Mouse (Mus musculus): ENCODE results near the gene Pcsk2. TPM values are rescaled to one million over a fixed set of nuclear protein-coding genes. Genes with fewer than 3 reads are reported as not detected.

Pcsk2 gene
- polyA plus RNA-seq, 1 experiment from 2014 or later: 0.09 TPM

DNA sequence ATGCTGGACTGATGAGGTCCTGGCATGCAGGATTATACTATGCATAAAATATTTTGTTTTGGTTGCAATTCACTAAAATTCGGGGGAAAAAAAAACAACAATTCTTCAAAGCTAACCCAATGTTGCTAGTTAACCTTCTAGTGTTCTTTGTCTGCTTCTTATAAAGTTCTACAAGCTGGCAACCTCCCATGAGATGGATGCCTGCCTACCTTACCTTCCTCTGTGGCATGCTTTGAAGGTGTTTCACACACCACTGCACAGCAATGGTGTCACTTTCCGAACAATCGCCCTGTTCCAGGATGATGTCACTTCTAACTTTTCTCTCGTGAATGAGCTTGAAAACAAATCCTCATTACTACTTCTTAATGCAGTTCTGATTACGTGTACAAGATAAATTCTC is 68.8 kb downstream of the Pcsk2 start:
- H3K9me3 ChIP-seq (replicated peaks; ENCODE audit: control insufficient read depth, low read length): no peaks in the 10 kb centered on the region
- no peak for ATAC-seq (replicated peaks; ENCODE audit: extremely low read depth, insufficient read depth, low FRiP score)
- WGBS: 69% methylated on average over 5 of the region's 5 CpGs
- no peaks in the 10 kb centered on the region for H3K36me3 ChIP-seq (ENCODE audit: control insufficient read depth, insufficient read depth)
- H3K4me3 ChIP-seq (ENCODE audit: low read length): no peak overlapping the region
- no peak overlapping the region for H3K9ac ChIP-seq (ENCODE audit: low read length)
- H3K4me2 ChIP-seq (ENCODE audit: low read depth, low read length): no peak overlapping the region
- H3K27me3 ChIP-seq (ENCODE audit: control insufficient read depth, insufficient read depth, low read length): no peaks in the 10 kb centered on the region
- H3K27ac ChIP-seq (ENCODE audit: low read length): no peak overlapping the region
- no peaks in the 10 kb centered on the region for H3K4me1 ChIP-seq (ENCODE audit: control insufficient read depth, insufficient read depth, low read length)

DNA sequence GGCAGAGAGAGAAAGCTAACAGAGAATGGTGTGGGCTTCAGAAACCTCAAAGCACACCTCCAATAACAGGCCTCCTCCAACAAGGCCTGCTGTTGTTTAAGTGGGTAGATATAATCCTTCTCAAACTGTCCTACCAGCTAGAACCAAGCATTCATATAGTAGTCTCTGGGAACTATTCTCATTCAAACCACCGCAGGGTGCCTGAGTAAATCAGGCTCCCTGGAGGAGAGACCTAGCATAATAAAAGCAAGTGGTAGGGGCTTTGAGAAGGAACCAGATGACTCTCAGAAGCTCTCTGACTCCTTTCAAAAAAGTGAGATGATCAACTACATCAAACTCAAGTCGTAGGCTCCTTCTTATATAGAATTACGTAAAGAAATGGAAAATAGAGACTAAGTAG is 75.0 kb downstream of the Pcsk2 start:
- no peak overlapping the region for H3K4me2 ChIP-seq (ENCODE audit: low read depth, low read length)
- no peak overlapping the region for H3K4me3 ChIP-seq (ENCODE audit: low read length)
- H3K4me1 ChIP-seq (ENCODE audit: control insufficient read depth, insufficient read depth, low read length): no peaks in the 10 kb centered on the region
- 44% methylated on average over 3 of the region's 3 CpGs for WGBS
- ATAC-seq (replicated peaks; ENCODE audit: extremely low read depth, insufficient read depth, low FRiP score): no peak
- no peaks in the 10 kb centered on the region for H3K9me3 ChIP-seq (replicated peaks; ENCODE audit: control insufficient read depth, low read length)
- no peaks in the 10 kb centered on the region for H3K36me3 ChIP-seq (ENCODE audit: control insufficient read depth, insufficient read depth)
- H3K27me3 ChIP-seq (ENCODE audit: control insufficient read depth, insufficient read depth, low read length): no peaks in the 10 kb centered on the region
- no peak overlapping the region for H3K27ac ChIP-seq (ENCODE audit: low read length)
- no peak overlapping the region for H3K9ac ChIP-seq (ENCODE audit: low read length)

DNA sequence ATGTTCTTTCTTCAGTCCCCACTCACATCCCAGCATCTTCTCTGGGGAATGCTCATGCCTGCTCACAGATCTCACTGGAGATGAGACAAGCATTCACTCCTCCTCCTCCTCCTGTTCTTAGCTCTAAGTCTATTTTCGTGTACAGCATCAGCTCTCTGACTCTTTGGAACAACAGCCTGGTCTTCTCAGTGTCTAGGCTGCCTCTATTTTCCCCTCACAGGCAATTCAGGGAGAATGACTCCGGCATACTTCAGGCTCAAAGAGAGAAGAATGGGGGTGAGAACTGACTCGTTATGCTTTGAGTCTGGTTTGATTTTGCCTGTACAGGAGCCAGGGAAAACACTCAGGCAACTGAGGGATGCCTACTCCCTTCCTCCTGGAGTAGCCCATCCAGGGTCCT is 78.0 kb downstream of the Pcsk2 start:
- Histone ChIP-seq H3K36me3 (ENCODE audit: control insufficient read depth, insufficient read depth) (no peaks in the 10 kb centered on the region), H3K9me3 (replicated peaks; ENCODE audit: control insufficient read depth, low read length) (no peaks in the 10 kb centered on the region), H3K4me3 (ENCODE audit: low read length) (no peak overlapping the region), H3K4me2 (ENCODE audit: low read depth, low read length) (no peak overlapping the region), H3K4me1 (ENCODE audit: control insufficient read depth, insufficient read depth, low read length) (no peaks in the 10 kb centered on the region), H3K9ac (ENCODE audit: low read length) (no peak overlapping the region), H3K27me3 (ENCODE audit: control insufficient read depth, insufficient read depth, low read length) (no peaks in the 10 kb centered on the region), H3K27ac (ENCODE audit: low read length) (no peak overlapping the region)
- WGBS: 47% methylated on average over 3 of the region's 3 CpGs
- no peak for ATAC-seq (replicated peaks; ENCODE audit: extremely low read depth, insufficient read depth, low FRiP score)

DNA sequence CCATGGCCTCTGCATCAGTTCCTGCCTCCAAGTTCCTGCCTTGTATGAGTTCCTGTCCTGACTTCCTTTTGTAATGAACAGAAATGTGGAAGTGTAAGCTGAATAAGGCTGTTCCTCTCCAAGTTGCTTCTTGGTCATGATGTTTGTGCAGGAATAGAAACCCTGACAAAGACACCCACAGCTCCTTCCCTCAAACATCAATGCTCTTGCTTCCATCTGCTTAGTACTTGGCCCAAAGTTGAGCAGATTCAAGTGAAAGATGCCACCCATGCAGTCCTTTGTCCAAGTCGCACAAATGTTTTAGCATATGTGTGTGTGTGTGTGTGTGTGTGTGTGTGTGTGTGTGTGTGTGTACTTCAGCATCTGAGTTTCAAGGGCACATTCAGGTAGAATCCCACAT is 97.3 kb downstream of the Pcsk2 start:
- no peak for ATAC-seq (replicated peaks; ENCODE audit: extremely low read depth, insufficient read depth, low FRiP score)
- no peak overlapping the region for H3K27ac ChIP-seq (ENCODE audit: low read length)
- H3K4me2 ChIP-seq (ENCODE audit: low read depth, low read length): no peak overlapping the region
- H3K9me3 ChIP-seq (replicated peaks; ENCODE audit: control insufficient read depth, low read length): no peaks in the 10 kb centered on the region
- 85% methylated on average over 1 of the region's 1 CpGs for WGBS
- no peaks in the 10 kb centered on the region for H3K4me1 ChIP-seq (ENCODE audit: control insufficient read depth, insufficient read depth, low read length)
- no peaks in the 10 kb centered on the region for H3K27me3 ChIP-seq (ENCODE audit: control insufficient read depth, insufficient read depth, low read length)
- no peaks in the 10 kb centered on the region for H3K36me3 ChIP-seq (ENCODE audit: control insufficient read depth, insufficient read depth)
- no peak overlapping the region for H3K9ac ChIP-seq (ENCODE audit: low read length)
- H3K4me3 ChIP-seq (ENCODE audit: low read length): no peak overlapping the region

DNA sequence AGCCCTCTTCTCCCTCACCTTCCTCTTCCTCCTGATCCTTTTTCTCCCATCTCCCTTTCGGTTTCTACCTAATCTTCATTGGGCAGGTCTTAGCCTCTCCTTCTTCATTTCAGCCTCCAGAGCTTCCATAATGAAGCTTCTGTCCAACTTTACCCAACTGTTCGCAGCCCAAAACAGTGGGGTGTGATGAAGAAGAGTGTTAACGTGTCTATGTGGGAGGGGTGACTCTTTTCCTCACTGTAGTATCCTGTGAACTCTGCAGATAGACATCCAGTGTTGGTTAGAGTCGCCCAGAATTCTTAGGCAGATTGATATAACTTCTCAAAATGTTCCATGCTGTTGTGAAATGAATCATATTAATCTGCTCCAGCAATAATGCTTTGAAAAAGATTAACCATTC is 98.4 kb downstream of the Pcsk2 start:
- Histone ChIP-seq H3K4me1 (ENCODE audit: control insufficient read depth, insufficient read depth, low read length) (no peaks in the 10 kb centered on the region), H3K9me3 (replicated peaks; ENCODE audit: control insufficient read depth, low read length) (no peaks in the 10 kb centered on the region), H3K27ac (ENCODE audit: low read length) (no peak overlapping the region), H3K36me3 (ENCODE audit: control insufficient read depth, insufficient read depth) (no peaks in the 10 kb centered on the region), H3K27me3 (ENCODE audit: control insufficient read depth, insufficient read depth, low read length) (no peaks in the 10 kb centered on the region), H3K4me2 (ENCODE audit: low read depth, low read length) (no peak overlapping the region), H3K4me3 (ENCODE audit: low read length) (no peak overlapping the region), H3K9ac (ENCODE audit: low read length) (no peak overlapping the region)
- 70% methylated on average over 4 of the region's 4 CpGs for WGBS
- no peak for ATAC-seq (replicated peaks; ENCODE audit: extremely low read depth, insufficient read depth, low FRiP score)

DNA sequence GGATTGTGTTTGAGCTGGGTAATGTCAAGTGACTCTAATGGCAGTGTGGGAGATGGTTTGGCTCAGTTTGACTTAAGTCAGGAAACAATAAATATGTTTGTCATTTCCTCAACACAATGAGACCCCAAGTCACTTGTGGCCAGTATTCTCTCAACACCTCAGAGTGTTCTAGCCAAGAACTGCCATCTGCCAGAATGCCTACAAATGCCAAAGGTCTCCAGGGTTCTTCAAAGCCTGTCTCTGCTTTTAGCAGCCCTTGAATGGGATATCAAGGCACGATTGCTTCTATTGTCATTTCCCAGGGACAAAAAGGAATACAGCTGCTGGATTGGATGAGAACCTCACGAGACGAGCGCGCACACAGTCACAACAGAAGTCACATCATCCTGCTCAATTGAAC is 100.0 kb downstream of the Pcsk2 start:
- no peaks in the 10 kb centered on the region for H3K4me1 ChIP-seq (ENCODE audit: control insufficient read depth, insufficient read depth, low read length)
- 79% methylated on average over 5 of the region's 5 CpGs for WGBS
- H3K27ac ChIP-seq (ENCODE audit: low read length): no peak overlapping the region

DNA sequence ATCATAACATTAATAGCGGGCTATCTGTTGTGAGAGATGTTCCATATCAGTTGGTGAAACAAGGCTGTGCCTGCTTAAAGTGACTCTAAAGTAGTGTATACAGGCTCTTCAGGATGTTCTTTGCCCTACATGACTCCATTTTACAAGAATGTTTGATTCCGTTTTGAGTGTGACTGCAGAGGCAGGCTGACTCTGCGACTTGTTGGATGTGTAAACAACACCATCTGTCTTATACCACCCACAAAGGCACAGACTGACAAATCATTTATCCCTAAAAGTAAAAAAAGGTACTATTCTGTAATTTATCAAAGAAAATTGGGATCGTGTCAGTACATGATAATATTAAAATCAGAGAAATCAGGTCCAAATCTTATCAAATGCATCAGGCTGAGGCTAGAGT is 108.7 kb downstream of the Pcsk2 start:
- Histone ChIP-seq H3K9me3 (replicated peaks; ENCODE audit: control insufficient read depth, low read length) (no peaks in the 10 kb centered on the region), H3K4me2 (ENCODE audit: low read depth, low read length) (no peak overlapping the region), H3K36me3 (ENCODE audit: control insufficient read depth, insufficient read depth) (no peaks in the 10 kb centered on the region), H3K27ac (ENCODE audit: low read length) (no peak overlapping the region), H3K4me1 (ENCODE audit: control insufficient read depth, insufficient read depth, low read length) (no peaks in the 10 kb centered on the region), H3K4me3 (ENCODE audit: low read length) (no peak overlapping the region), H3K9ac (ENCODE audit: low read length) (no peak overlapping the region), H3K27me3 (ENCODE audit: control insufficient read depth, insufficient read depth, low read length) (no peaks in the 10 kb centered on the region)
- 73% methylated on average over 4 of the region's 4 CpGs for WGBS
- no peak for ATAC-seq (replicated peaks; ENCODE audit: extremely low read depth, insufficient read depth, low FRiP score)

More for the DNA sequence above, 100.0 kb downstream of the Pcsk2 start:
- no peaks in the 10 kb centered on the region for H3K9me3 ChIP-seq (replicated peaks; ENCODE audit: control insufficient read depth, low read length)
- no peak for ATAC-seq (replicated peaks; ENCODE audit: extremely low read depth, insufficient read depth, low FRiP score)
- no peak overlapping the region for H3K4me2 ChIP-seq (ENCODE audit: low read depth, low read length)
- no peaks in the 10 kb centered on the region for H3K27me3 ChIP-seq (ENCODE audit: control insufficient read depth, insufficient read depth, low read length)
- H3K4me3 ChIP-seq (ENCODE audit: low read length): no peak overlapping the region
- no peaks in the 10 kb centered on the region for H3K36me3 ChIP-seq (ENCODE audit: control insufficient read depth, insufficient read depth)
- no peak overlapping the region for H3K9ac ChIP-seq (ENCODE audit: low read length)

DNA sequence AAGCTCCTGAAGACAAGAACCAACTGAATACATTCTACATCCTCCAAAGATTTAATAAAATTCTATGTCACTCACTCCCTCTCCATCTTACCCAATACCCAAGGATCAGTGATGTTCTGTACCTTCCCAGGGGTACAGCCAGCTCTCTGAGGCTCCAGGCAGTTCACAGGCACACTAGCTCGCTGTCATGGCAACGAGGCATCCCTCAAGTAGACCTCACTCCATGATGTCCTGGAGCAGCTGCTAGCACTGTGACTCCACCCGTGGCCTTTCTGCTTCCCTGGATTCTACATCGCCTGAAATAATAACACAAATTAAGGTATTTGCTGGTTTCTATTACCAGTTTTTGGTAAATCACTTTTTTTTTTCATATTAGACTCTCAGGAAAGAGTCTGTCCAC is 111.0 kb downstream of the Pcsk2 start:
- no peak overlapping the region for H3K9ac ChIP-seq (ENCODE audit: low read length)
- H3K27ac ChIP-seq (ENCODE audit: low read length): no peak overlapping the region
- H3K4me1 ChIP-seq (ENCODE audit: control insufficient read depth, insufficient read depth, low read length): no peaks in the 10 kb centered on the region
- no peaks in the 10 kb centered on the region for H3K9me3 ChIP-seq (replicated peaks; ENCODE audit: control insufficient read depth, low read length)
- H3K27me3 ChIP-seq (ENCODE audit: control insufficient read depth, insufficient read depth, low read length): no peaks in the 10 kb centered on the region
- H3K4me2 ChIP-seq (ENCODE audit: low read depth, low read length): no peak overlapping the region
- WGBS: 57% methylated on average over 4 of the region's 4 CpGs
- ATAC-seq (replicated peaks; ENCODE audit: extremely low read depth, insufficient read depth, low FRiP score): no peak
- H3K36me3 ChIP-seq (ENCODE audit: control insufficient read depth, insufficient read depth): no peaks in the 10 kb centered on the region
- no peak overlapping the region for H3K4me3 ChIP-seq (ENCODE audit: low read length)

DNA sequence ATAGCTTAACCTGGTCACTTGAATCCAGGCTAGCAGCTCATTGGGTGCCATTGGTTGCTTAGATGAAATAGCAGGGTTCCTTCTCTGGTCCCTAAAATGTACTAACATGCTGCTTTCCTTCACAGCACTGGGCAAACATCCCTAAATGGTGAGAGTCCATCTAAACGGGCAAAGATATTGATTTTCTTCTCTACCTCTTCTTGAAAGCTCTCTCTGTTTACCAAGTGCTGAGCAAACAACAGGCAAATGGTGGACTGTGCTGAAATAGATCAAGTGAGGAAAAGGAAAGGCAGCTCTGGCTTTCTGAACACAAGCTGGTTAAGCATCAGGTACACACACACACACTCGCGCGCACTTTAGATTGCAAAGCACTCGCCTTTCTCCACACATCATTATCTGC is 120.8 kb downstream of the Pcsk2 start:
- H3K4me3 ChIP-seq (ENCODE audit: low read length): no peak overlapping the region
- H3K9ac ChIP-seq (ENCODE audit: low read length): no peak overlapping the region
- H3K36me3 ChIP-seq (ENCODE audit: control insufficient read depth, insufficient read depth): no peaks in the 10 kb centered on the region
- H3K9me3 ChIP-seq (replicated peaks; ENCODE audit: control insufficient read depth, low read length): no peaks in the 10 kb centered on the region
- H3K27me3 ChIP-seq (ENCODE audit: control insufficient read depth, insufficient read depth, low read length): no peaks in the 10 kb centered on the region
- no peak for ATAC-seq (replicated peaks; ENCODE audit: extremely low read depth, insufficient read depth, low FRiP score)
- H3K27ac ChIP-seq (ENCODE audit: low read length): no peak overlapping the region
- no peak overlapping the region for H3K4me2 ChIP-seq (ENCODE audit: low read depth, low read length)
- 67% methylated on average over 5 of the region's 5 CpGs for WGBS
- no peaks in the 10 kb centered on the region for H3K4me1 ChIP-seq (ENCODE audit: control insufficient read depth, insufficient read depth, low read length)

DNA sequence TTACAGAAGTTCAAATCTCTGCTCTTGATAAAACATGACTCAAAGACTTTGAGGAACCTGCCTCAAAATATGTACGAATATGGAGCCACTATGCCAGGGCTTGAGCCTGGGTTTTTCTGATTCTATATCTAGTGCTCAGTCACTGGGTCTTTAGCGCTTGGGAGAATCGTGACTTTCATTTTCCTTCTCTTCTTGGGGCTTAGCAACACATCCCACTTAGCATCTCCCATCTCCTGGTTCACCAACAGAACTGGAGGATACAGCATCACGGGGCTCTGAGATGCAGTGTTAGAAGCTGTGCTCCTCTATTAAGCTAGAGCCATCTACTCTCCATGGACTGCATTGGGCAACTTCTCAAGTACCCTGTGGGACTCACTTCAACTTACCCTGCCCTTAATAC is 131.9 kb downstream of the Pcsk2 start:
- Histone ChIP-seq H3K27ac (ENCODE audit: low read length) (no peak overlapping the region), H3K4me3 (ENCODE audit: low read length) (no peak overlapping the region), H3K4me1 (ENCODE audit: control insufficient read depth, insufficient read depth, low read length) (no peaks in the 10 kb centered on the region), H3K36me3 (ENCODE audit: control insufficient read depth, insufficient read depth) (no peaks in the 10 kb centered on the region), H3K4me2 (ENCODE audit: low read depth, low read length) (no peak overlapping the region), H3K27me3 (ENCODE audit: control insufficient read depth, insufficient read depth, low read length) (no peaks in the 10 kb centered on the region), H3K9me3 (replicated peaks; ENCODE audit: control insufficient read depth, low read length) (no peaks in the 10 kb centered on the region), H3K9ac (ENCODE audit: low read length) (no peak overlapping the region)
- 84% methylated on average over 4 of the region's 4 CpGs for WGBS
- ATAC-seq (replicated peaks; ENCODE audit: extremely low read depth, insufficient read depth, low FRiP score): no peak

Data from heart, embryonic 16.5 days (tissue).